ENCODE assay signal across 11 mouse cellular contexts in genomic region chr13:102624461-102624860, GRCm38 (mm10).
DNase-seq lines count a peak whose midpoint lies in the region; ATAC-seq and TF ChIP-seq lines count a peak whose summit lies in the region.
"Had no signal": no experiment of that assay in that cellular context is flagged by ENCODE, and none has a peak within 500 bp of the region (broad histone marks: within the 10 kb centered on the region; RNA-seq: fewer than 3 reads in every experiment).

No protein-coding gene starts in this region.

- H3K4me1 ChIP-seq in kidney, postnatal 0 days (replicated peaks; ENCODE audit: insufficient read depth, low read length) = 0 out of 2 replicates have a peak, but pooled peaks cover 14% of the 10 kb centered on the region
- H3K4me1 ChIP-seq in limb, embryonic 10.5 days = peaks cover 35% of the 10 kb centered on the region

- DNase-seq in gastrocnemius, adult 2 months = no peak
- no peak for DNase-seq in gastrocnemius, postnatal 4 days (ENCODE audit: low spot score in 2 of 2)
- DNase-seq in kidney, postnatal 0 days (ENCODE audit: low spot score) = peak; percentile 45
- no peak for DNase-seq in kidney, postnatal 10 days
- DNase-seq in adipocyte (ENCODE audit: low spot score) = peak; percentile 22
- peak; percentile 27 for DNase-seq in limb, embryonic 10.5 days (ENCODE audit: low spot score)
- DNase-seq in cerebellum, adult 11 months = no peak
- DNase-seq in left cerebral cortex, postnatal 36 days (ENCODE audit: low spot score in 2 of 2) = no peak
- DNase-seq: spleen, adult 18-20 months had no signal

- H3K4me2 ChIP-seq in kidney, postnatal 0 days (ENCODE audit: low read length) = no peak overlapping the region
- H3K4me2 ChIP-seq: forebrain, embryonic 13.5 days had no signal

- no peaks in the 10 kb centered on the region for H3K9me3 ChIP-seq in kidney, postnatal 0 days (replicated peaks; ENCODE audit: low read length)
- no peaks in the 10 kb centered on the region for H3K9me3 ChIP-seq in limb, embryonic 10.5 days (replicated peaks)
- H3K9me3 ChIP-seq: forebrain, embryonic 13.5 days; midbrain, embryonic 10.5 days had no signal

- no peak overlapping the region for H3K4me3 ChIP-seq in gastrocnemius, adult 2 months
- no peak overlapping the region for H3K4me3 ChIP-seq in kidney, postnatal 0 days (replicated peaks; ENCODE audit: low read depth, low read length)
- H3K4me3 ChIP-seq in limb, embryonic 10.5 days = no peak overlapping the region
- H3K4me3 ChIP-seq: forebrain, embryonic 13.5 days; midbrain, embryonic 10.5 days had no signal

- 62% methylated on average over 2 of the region's 2 CpGs for WGBS in kidney, postnatal 0 days
- 81% methylated on average over 2 of the region's 2 CpGs for WGBS in limb, embryonic 10.5 days

- H3K27me3 ChIP-seq in kidney, postnatal 0 days (ENCODE audit: insufficient read depth, low read length) = no peaks in the 10 kb centered on the region
- H3K27me3 ChIP-seq in limb, embryonic 10.5 days (ENCODE audit: low read depth, poor library complexity, severe bottlenecking) = peaks cover 20% of the 10 kb centered on the region; the same call in 1 of the 2 replicates
- H3K27me3 ChIP-seq: forebrain, embryonic 13.5 days had no signal

- peak overlapping the region; percentile 85 for H3K27ac ChIP-seq in gastrocnemius, adult 2 months
- H3K27ac ChIP-seq in kidney, postnatal 0 days = peak overlapping the region; percentile 85
- peak overlapping the region; percentile 77; the same call in 1 of the 2 replicates for H3K27ac ChIP-seq in limb, embryonic 10.5 days
- H3K27ac ChIP-seq: forebrain, embryonic 13.5 days; midbrain, embryonic 10.5 days had no signal

- TF ChIP-seq CTCF in gastrocnemius, adult 2 months (IDR thresholded peaks at IDR 0.05) = no peak
- no peak for TF ChIP-seq CTCF in kidney, postnatal 0 days (IDR thresholded peaks at IDR 0.05; ENCODE audit: low read depth)

- H3K36me3 ChIP-seq in kidney, postnatal 0 days (ENCODE audit: insufficient read depth, low read length) = no peaks in the 10 kb centered on the region
- H3K36me3 ChIP-seq in limb, embryonic 10.5 days = no peaks in the 10 kb centered on the region
- H3K36me3 ChIP-seq: midbrain, embryonic 10.5 days had no signal

- H3K9ac ChIP-seq in kidney, postnatal 0 days (ENCODE audit: low read depth, low read length) = no peak overlapping the region
- H3K9ac ChIP-seq: forebrain, embryonic 13.5 days had no signal

- ATAC-seq in kidney, postnatal 0 days (replicated peaks; ENCODE audit: low FRiP score, low read depth) = no peak
- ATAC-seq: forebrain, embryonic 13.5 days had no signal

- intact Hi-C loops in gastrocnemius, adult 2 months (cut with DNase I) = no loop called here
- intact Hi-C loops in left cerebral cortex, postnatal 36 days (cut with DNase I) = no loop called here

Comparison
In these comparisons a context has a peak if more than half of its experiments do, and no peak if none do; other contexts are left out.
1. DNase-seq: peak in kidney, postnatal 0 days (single experiment), adipocyte (single experiment) and limb, embryonic 10.5 days (single experiment); none in gastrocnemius, adult 2 months (single experiment), gastrocnemius, postnatal 4 days (0 of 2), kidney, postnatal 10 days (single experiment), cerebellum, adult 11 months (single experiment) and left cerebral cortex, postnatal 36 days (0 of 2).
2. Peak in every context shown above with its lines, with median percentiles within 50 percentile points of each other: H3K27ac ChIP-seq.